Mouse (Mus musculus) thymus, postnatal 4 days (tissue): ENCODE measurements around the gene Cldn10.

Experiments
- DNase-seq: peaks from one replicate; pipeline ENCODE4 v3.0.0; 2021

Gene Cldn10

DNA sequence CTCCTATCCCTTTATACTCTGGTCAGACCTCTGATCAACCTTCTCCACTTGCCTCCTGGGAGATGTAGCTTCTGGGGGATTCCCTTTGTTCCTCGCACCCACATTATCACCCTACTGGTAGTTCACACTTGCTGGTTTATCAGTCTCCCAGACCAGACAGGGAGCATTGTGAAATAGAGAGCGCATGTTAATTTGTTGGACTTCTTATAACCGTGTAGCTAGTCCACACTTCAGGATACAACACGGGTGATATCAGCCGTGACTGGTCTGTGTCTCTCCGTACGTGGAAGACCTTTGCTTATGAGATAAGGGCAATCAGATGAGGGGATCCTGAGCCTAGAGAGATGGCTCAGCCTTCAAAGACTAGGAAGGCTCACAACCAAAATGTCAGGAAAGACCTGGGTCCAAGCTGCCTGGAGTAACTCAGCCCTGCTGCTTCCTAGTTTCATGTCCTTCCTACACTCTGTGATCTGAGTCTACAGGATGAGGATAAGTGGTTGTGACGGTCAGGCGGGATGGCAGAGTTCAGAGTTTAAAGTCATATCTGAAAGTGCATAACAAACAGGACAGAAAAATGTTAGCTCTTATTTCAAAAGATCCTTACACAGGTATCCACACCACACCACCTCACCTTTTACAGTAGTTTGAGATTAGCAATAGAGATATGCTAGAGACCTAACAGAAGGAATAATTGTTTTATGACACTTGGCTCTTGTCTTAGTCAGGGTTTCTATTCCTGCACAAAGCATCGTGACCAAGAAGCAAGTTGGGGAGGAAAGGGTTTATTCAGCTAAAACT lies 78.5 kb downstream of the Cldn10 start:
- no peak for DNase-seq

DNA sequence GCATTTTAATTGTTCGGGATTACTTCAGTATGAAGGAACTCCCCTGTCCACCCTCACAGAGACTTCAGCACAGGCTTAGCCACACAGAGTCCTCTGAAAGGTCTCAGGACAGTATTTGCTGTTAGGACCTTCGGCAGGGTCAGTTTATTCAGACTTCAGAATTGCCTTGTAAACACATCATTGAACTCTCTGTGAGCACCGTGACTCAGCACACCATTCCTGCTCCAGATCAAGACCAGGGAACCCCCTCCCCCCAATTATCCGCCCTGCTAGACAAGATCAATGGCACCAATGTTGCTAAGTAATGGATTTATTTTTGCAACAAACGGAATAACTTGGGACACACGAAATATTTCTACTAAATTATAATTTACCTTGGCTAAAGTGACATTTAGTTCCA lies 79.7 kb downstream of the Cldn10 start:
- no peak for DNase-seq

DNA sequence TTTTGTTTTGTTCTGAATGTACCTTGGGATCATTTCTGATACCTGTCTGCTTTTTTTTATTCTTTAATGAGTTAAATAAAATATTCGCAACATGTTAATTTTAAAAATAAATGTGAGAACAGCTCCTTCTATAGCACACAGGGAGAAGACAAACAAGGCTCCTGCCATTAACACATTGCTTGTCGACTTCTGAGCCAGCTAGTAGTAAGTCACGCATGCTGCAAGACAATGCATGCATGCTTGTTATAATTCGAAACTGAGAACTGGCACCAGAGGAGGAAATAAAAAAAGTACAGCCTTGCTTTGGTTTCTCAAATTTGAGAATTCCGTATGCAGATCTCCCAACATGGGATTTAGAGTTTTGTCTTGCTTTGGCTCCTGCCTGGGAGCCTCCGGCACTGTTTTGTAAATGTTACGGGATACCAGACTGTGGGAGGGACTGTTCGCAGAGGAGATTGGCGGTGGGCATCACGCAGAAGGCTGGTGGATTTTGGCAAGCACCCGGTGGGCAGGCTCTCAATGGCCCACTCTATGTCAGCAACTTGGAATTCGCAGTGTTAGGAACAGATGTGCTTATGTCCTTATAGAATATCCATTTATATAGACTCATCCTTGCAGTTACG lies 80.5 kb downstream of the Cldn10 start:
- no peak for DNase-seq

DNA sequence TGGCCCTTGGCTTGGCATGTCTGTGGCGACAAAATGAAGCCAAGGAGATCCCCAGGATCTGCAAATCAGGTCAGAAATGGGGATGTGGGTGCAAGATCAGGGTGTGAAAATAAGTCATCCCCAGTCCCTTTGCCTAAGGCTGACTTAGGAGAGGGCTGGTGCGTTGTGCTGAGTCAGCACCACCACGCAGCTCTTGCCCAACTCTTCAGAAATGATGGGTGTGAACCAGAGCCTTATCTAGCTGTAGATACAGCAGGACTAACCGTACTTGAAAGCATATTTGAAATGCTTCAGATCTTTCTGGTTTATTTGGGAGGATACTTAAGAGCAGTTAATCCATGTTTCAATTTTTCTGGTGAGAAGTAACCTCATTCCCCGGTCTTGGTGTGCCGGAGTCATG lies 82.0 kb downstream of the Cldn10 start:
- no peak for DNase-seq

DNA sequence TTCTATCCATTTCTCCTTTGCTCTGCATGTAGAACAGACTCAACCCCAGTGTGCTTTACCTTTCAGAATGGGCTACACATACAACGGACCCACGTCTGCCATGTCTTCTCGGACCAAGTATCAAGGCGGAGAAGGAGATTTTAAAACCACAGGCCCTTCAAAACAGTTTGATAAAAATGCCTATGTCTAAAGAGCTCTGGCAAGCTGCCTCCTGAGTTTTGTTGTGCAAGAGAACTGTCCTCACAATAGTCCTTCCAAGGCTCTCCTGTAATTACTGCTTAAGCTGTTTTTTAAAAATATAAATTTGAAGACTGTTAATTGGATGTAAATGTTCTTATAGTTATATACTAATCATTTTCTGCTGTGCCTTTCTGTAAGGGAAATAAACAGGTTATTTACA lies 86.4 kb downstream of the Cldn10 start:
- DNase-seq, result no peak

DNA sequence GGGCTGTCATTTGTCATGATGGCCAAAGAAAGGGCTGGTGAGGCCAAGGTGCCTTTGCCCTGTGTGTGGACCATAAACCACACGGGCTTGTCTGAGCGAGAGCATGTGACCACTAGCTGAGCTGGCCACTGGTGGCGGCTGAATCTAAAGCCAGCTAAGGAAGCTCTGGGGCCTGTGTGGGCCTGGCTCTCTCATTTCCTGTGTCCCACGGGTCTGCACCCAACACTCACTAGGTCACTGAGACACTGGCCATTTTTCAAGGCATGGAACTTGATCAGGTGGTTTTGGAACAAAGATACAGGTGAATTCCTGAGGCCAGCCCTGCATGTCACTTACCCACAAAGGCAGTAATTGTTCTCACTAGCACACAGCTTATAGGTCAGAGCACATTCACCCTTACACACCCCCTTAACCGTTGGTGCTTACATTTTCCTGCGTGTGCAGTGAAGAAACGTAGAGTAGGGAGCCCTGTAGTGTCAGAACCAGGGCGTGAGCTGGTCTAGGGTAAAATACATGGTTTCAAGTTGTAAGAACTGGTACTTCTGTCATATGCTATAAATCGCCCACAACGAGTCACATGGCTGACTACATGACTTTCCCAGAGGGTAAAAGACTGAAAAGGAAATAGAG lies 87.2 kb downstream of the Cldn10 start:
- no peak for DNase-seq

DNA sequence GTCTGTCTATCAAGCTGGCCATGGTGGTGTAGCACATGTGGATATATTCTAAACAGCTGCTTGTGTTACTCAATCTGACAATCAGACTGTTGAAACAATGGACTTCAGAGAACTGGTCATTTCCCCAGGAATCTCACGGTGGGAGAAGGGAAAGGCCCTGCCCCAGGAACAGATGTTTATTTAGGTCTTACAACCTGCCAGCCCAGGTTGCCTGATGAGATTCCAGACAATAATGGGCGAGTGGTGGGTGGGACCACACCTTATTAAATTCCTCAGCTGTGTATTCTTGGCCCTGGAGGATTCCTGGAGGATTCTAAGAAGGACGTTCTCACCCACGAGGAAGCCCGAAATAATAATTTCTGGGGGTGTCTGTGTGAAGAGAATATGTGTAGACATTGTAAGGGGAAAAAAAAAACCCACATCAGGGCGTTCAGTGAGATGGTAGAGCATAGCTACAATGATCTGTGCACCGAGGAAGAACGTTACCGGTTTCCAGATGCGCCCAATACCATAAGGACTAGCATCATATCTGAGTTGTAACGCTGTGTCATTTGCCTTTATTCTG lies 90.7 kb downstream of the Cldn10 start:
- no peak for DNase-seq

DNA sequence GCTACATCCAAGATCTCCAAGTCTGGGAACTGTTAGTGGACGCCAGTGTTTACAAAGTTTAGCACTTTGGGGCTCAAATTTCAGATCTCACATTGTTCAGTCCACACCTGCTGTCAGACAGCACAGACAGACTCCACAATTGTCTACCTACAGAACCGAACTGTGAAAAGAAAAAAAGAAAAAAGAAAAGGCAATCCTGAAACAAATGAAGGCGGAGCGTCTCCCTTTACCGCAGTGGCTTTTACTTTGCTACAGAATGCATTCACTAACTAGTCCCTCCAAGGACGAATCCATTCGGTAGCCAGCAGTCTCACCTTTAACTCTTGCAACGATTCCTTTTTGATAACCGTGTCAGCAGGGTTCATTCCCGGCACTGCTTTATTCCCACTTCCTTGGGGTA lies 93.0 kb downstream of the Cldn10 start:
- no peak for DNase-seq

DNA sequence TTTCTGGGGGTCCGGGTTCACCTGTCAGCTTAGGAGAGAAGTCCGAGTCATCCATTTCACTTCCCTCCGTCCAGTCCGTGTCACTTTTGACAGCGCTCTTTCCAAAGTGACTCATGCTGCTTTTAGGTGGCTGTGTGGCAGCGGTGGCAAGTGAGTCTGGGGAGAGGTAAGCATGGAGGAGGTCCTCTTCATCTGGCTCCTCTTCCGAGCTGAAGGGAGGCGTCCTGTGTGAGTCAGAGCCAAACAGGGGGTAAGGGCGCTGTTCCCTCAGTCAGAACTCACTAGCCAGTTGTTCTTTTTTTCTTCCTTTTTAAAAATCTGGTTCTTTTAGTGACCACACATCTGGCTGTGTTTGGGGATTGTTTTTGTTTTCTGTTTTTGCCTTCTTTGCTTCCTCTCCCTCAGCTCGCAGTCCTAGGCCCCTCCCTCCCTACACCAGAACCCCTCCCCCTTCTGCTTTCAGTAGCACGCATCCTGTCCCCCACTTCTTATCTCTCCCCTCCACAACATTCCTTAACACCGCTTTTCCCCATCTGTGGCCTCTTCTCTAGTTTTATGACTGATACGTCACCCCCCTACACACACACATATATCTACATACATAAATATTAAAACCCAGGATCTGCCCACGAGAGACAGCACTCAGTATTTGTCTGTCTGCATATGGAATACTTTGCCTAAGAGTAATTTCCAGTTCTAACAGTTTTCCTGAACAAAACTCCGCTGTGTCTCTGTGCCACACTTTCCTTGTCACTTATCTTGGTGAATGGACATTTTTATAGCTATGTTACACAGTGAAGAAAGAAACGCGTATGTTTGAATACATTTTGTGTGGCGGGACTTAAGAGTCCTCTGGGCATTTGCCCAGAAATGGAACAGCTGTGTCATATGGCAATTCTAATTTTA lies 95.9 kb downstream of the Cldn10 start:
- no peak for DNase-seq

DNA sequence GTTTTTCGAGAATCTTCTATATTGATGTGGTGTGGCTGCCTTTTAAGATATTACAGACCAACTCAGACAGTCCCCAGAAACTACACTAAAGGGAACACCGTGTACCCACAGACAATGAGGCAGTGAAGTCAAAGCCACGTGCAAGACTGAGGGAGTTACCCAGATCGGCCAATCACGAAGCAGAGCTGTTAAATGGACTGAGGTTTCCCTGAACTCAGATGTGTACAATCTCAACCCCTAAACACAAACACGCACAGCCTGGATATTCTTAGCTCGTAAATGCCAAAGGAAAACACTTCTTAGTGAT lies 96.5 kb downstream of the Cldn10 start:
- no peak for DNase-seq

DNA sequence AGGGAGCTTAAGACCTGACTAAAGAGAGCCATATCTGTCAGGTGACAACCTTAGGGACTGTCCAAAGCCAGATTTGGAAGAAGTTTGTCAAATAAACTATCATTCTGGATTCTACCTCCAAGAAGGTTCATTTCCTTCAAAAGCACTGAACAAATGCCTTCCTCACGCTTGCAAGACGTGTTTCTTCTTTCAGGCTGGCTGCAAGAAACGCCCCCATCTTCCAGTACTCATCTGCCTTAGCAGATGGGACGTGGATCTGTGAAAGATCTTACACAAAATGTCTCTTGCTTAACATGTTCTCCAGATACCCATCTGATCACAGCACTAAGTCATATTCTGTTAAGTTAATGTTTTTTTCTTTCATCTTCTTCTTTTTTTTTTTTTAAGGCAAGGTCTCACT lies 102.4 kb downstream of the Cldn10 start:
- DNase-seq, result no peak

DNA sequence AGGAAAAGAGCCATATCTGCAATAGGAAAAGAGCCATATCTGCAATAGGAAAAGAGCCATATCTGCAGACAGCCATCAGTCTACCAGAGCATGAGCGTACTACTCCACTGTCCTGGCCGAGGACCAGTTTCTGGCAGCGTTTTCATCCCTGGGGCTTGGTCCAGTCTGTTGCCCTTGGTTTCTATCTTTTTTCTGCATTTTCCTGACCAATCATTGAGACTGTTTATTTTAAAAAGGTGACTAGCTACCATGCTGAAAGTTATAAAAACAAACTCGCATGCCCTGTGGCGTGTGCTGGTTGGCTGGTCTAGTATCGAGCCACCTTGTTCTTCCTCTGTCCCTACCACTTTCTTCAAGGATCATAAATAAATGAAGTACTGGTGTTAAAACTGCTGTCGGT lies 107.5 kb downstream of the Cldn10 start:
- DNase-seq, result no peak

DNA sequence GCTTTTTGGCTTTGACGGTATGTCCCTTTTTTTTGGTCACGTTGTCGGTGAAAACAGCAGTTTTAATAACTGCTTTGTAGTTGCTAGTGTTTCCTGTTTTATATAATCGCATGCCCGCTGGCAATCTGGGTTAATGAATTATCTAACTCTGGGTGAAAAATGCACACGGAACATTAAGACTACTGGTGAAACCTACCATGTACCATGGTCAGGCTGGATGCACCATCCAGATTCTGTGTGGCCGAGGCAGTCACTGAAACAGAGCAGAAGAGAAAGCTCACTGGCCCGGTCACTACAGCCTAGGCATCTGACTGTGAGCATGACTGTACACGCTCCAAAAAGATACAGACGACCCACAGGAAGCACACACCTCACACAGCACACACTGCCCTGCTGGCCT lies 107.9 kb downstream of the Cldn10 start:
- DNase-seq, result no peak

DNA sequence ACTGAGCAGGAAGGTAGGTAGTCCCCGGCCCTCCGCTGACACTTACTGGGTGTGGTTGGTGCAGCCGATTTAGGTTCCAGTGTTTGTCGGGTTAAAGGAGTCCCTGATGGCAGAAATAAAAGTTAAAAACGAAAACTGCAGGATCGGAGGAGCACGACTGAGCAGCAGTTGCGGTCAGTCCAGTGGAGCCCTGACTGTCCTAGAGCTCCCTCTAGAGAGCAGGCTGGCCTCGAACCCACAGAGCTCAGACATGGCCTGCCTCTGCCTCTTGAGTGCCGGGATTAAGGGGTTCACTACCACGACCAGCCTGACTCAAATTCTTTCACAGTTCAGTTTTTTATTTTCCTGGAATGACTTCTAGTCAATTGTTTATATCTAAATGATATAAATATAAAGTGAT lies 112.2 kb downstream of the Cldn10 start:
- DNase-seq, result peak; percentile 29

DNA sequence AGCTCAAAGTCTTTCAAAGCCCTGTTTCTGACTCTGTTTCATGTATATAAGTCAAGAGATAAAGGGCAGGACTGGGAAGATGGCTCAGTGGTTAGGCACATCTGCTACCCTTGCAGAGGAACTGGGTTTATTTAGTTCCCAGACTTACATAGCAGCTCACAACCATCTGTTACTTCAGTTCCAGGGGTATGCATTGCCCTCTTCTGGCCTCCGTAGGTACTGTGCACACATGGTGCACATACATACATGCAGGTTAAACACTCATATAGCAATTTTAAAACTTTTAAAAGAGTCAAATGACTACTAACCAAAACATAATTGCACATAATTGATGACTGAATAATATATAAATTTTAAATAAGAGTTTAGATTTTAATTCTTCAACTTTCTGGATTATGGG lies 113.2 kb downstream of the Cldn10 start:
- no peak for DNase-seq

DNA sequence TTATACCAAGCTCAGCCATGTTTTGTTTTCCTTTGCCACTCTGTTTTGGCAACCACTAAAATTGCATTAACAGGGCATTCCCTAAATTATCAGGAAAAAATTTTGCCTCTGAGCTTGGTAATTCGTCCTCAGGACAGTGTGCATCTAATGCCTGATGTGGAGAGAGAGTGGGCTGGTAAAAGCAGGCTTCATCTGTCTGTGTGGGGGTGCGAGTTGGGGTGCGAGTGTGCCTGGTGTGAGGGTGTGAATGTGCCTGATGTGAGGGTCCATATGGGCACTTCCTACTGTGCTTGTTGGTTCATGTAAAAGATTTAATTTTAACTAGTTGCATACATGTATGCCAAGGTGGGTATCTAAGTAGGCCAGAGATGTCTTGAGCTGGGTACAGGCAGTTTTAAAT lies 115.7 kb downstream of the Cldn10 start:
- DNase-seq, result no peak

DNA sequence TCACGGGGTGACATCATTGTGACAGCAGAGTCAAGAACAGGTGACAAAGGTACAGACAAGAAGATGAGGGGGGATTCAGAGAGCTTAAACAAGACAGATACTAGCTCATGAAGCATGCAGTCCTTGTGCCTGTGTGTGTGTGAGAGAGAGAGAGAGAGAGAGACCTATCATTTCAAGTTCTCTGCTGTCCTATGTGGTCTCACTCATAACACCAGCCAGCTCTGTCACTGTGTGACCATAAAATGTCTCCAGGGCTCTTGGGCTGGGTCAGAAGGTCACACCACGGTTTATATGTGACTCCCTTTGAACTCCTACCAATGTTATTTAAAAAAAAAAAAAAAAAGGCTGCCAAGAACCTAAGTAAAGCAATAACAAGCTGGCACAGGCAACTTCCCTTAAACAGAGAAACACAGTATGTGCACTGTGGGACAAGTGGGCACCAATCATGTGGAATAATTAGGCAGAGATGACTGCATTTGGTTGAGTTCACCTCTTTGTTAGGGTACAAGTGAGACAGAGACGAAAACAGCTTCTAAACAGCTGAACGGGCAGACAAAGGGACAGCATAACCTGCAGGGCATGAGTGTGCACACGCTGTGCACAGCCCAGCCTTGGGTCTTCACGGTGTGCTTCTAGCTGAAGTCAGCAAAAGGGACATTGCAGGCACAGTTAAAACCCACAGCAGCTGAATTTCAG lies 116.3 kb downstream of the Cldn10 start:
- DNase-seq, result no peak

DNA sequence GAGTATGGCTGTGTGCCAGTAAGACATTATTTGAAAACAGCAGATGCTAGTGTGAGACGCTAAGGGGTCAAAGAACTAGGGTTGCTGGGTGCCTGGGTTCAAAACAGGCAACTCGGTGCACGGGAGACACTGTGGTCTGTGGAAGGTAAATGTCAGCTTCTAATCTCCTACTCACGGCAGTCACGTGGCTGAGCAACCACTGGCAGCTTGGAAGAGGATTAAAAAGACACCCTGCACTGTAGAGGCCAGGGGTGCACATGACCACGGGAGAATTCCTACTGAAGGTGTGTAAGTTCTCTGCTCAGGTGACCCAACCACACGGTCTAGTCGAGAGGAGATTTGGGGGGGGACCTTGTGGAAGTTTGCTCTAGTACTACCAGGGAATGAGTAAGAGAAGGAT lies 119.9 kb downstream of the Cldn10 start:
- no peak for DNase-seq

DNA sequence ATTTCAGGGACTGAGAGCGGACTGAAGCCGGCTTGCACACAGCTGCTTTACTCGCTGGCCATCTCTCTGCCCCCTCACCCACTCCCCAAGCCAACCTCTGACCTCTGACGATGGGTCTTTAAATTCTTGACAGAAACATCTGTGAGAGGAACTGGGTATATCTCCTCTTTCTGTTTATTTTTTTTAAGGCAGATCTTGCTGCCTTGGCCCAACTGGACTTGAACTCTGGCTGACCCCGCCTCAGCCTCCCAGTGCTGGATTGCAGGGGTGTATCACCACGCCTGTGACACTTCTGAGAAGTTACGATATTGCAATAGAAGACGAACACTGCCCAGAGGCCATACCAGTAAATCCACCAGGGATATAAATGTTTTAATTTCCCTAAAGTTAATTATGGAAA lies 122.2 kb downstream of the Cldn10 start:
- DNase-seq, result no peak

DNA sequence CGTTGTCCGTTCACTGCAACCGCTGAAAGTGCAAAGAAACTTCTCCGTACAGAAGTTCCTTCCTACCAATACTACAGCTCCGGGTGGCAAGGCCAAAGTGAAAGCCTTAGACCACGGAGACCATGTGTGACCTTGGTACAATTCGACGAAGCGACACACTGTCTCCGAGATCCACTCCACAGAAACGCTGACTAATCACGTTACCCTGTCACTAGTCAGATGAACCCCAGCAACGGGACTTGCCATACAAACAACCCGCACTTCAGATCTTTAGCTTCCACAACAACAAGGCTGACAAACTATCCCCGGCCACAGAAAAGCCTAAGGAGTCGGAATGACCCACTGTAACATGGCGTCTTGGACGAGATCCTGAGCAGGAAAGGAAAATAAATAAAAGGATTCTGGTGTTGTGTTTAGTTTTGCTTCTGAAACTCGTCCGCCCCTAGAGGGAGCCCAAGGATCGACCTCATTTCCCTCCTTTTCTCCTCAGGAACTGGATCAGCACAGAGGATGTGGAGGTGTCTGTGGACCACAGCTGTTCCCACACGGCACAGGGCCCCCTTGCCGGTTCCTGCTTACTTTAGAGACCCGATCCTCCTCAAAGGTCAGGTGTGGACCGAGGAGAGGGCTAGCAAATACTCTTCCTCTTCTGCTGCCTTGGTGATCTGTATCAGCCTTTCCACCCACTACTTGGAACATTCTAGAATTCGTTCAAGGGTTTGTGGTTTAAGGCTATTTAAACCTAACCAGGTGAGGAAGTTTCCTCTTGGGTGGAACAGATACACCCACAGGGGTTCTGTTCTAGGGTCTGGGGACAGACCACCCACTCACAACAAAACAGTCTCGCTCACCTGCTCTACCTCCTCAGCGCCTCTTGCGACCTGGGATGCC lies 122.9 kb downstream of the Cldn10 start:
- peak; percentile 76 for DNase-seq

DNA sequence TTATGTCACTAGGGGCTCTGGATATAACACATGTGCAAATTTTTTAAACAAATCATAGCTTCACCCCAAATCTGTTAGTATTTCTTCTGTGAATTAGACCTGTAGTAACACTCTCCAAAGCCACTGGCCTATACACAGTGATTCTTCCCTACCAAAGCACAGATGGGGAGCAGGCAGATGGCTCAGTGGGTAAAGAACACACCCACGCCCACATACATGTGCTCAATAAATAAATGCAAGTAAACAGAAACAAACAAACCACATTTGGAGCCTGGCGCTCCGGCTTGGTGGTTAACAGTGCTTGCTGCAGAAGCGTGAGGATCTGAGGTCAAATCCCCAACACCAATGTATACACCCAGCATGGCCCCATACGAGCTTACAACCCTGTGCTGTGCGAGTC lies 123.8 kb downstream of the Cldn10 start:
- no peak for DNase-seq

DNA sequence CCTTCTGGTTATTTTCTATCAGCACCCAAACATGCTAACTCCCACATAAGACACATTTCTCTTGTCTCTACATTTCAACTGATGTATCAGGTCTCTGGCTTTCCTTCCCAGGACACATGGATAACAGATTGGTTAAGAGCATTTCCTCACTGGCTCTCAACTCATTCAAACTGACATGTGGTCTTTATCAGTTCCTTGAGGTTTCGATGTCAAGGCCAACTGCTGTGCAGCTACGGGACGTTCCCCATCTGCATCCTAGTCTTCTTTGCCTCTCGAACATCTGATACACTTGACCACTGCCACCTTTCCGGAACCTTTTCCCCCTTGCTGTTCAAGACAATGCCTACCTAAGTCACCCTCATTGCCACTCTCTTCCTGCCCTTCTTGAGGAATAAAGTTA lies 125.9 kb downstream of the Cldn10 start:
- DNase-seq, result no peak
